Mouse (Mus musculus): ENCODE measurements around the gene Tnr.

- TF ChIP-seq EP300 (IDR thresholded peaks at IDR 0.05; ENCODE audit: low read depth) = no peak
- TF ChIP-seq CTCF (IDR thresholded peaks at IDR 0.05; ENCODE audit: low read depth) = peak; percentile 37
Observed at GRCm38 (mm10) chr1:159878681-159879080, 355.1 kb downstream of the Tnr start.
